ENCODE assay signal across 8 mouse cellular contexts in genomic region chr9:63779950-63780887, GRCm38 (mm10). TPM values are rescaled to one million over a fixed set of nuclear protein-coding genes. Genes with fewer than 3 reads are reported as not detected.
A peak's percentile ranks its signal among the peaks of the same experiment; 100 is the strongest.
DNase-seq lines count a peak whose midpoint lies in the region; ATAC-seq and TF ChIP-seq lines count a peak whose summit lies in the region.

No protein-coding gene starts in this region.

- H3K9ac ChIP-seq in liver, postnatal 0 days (replicated peaks): no peak overlapping the region; the same call in 1 of the 2 replicates

- WGBS in liver, postnatal 0 days (ENCODE audit: insufficient replicate concordance): 31% methylated on average over 17 of the region's 17 CpGs

- peak; percentile 48; the same call in 1 of the 2 replicates for TF ChIP-seq EP300 in liver, postnatal 0 days (IDR thresholded peaks at IDR 0.05; ENCODE audit: low read depth)

- no peaks in the 10 kb centered on the region for H3K9me3 ChIP-seq in liver, postnatal 0 days (ENCODE audit: low read length)

- DNase-seq in MN1 (ENCODE audit: low spot score): peak; percentile 78
- DNase-seq in brain, adult 2 months (ENCODE audit: low read depth, low spot score): peak; percentile 95
- DNase-seq in heart, adult 8-10 months (ENCODE audit: low spot score): peak; percentile 54
- DNase-seq in layer of hippocampus, adult 9-10 months (ENCODE audit: low spot score): peak; percentile 64
- no peak for DNase-seq in liver, postnatal 0 days
- DNase-seq in skeletal muscle tissue, adult 2 months (ENCODE audit: low read depth, low spot score): peak; percentile 77
- no peak for DNase-seq in spleen, adult 12 weeks (ENCODE audit: low spot score)
- DNase-seq in spleen, adult 18-20 months: no peak

- no peak overlapping the region for H3K4me3 ChIP-seq in liver, postnatal 0 days (ENCODE audit: low read depth, low read length)

- no peak for TF ChIP-seq CTCF in liver, postnatal 0 days (IDR thresholded peaks at IDR 0.05; ENCODE audit: low read depth)

- ATAC-seq in liver, postnatal 0 days: peak; percentile 56; the same call in 1 of the 2 replicates

- peaks cover 43% of the 10 kb centered on the region for H3K4me1 ChIP-seq in liver, postnatal 0 days (ENCODE audit: insufficient read depth)

- 0 out of 2 replicates have a peak overlapping the region, but pooled peaks have one; percentile 20 for H3K4me2 ChIP-seq in liver, postnatal 0 days (ENCODE audit: low read depth, low read length)

- no peaks in the 10 kb centered on the region for H3K27me3 ChIP-seq in liver, postnatal 0 days (ENCODE audit: insufficient read depth, low read length)

- H3K27ac ChIP-seq in liver, postnatal 0 days (ENCODE audit: low read depth): peak overlapping the region; percentile 81

- H3K36me3 ChIP-seq in liver, postnatal 0 days (replicated peaks; ENCODE audit: insufficient read depth, low read length): no peaks in the 10 kb centered on the region

RNA-seq across cellular contexts. Expression of gene Smad3, which starts 22.4 kb away (rescaled TPM):
- 10 to 100 TPM; 10.1 to 14.1 (median 12.5) TPM for total RNA-seq in heart, adult 8-10 months (2022)
- polyA plus RNA-seq in liver, postnatal 0 days (2015; fragmentation: Nextera tagmentation; extraction: Ambion mirVana): 1.9 and 2.1 TPM in 2 replicates

Comparison
In these comparisons a context has a peak if more than half of its experiments do, and no peak if none do; other contexts are left out.
1. DNase-seq: peak in MN1 (single experiment), brain, adult 2 months (single experiment), heart, adult 8-10 months (single experiment), layer of hippocampus, adult 9-10 months (single experiment) and skeletal muscle tissue, adult 2 months (single experiment); none in liver, postnatal 0 days (single experiment), spleen, adult 12 weeks (single experiment) and spleen, adult 18-20 months (0 of 2).